Mouse (Mus musculus) layer of hippocampus, postnatal 36 days (tissue): Measurements from ENCODE around the gene Glb1l. TPM values are rescaled to one million over a fixed set of nuclear protein-coding genes. Genes with fewer than 3 reads are reported as not detected.

Source experiments
- DNase-seq, 2 experiments: peaks; one replicate each; pipeline ENCODE4 v3.0.0; 2022
- total RNA-seq, 2 experiments: library from RNA; stranded (reverse); gene quantifications; 2 replicates each; pipeline ENCODE4 v1.2.3; 2021

Glb1l gene
- total RNA-seq, 2 experiments from 2014 or later: 13.0 to 19.1 TPM

DNA sequence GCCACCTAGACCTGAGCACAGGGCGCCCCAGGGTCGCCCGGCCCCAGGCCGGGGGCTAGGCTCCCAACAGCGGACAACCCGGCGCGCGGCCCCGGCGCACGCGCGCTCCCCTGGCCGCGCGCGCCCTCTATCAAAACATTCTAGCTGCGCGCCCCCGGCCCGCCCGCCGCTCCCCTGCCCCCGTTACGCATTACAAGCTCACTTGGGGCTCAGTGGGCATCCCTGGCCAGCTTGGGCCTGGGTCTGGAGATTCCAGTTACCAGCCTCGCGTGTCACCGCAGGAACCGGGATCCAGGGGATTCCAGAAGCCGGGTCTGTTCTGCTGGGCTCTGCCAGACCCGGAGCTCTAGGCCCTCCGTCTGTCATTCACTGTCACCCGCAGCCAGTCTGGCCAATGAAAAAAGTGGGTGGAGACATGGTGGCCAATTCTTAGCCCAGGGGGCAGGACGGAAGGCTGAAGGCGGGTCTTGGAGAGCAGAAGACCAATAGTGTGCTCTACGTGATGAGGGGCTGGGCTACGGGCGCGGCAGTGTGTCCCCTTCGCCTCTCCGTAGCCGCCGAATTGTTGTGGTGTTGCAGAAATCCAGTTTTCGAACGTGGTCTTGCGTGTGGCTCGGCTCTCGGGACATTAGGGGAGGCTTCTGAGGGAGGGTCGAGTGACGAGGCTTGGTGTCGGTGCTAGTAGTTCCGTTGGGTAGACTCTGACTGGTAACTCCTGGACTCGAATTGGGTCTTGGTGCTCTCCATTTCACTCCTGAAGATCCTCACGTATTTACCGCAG lies 18.8 kb downstream of the Glb1l start, which contains the start of the genes Ankzf1 and Atg9a:
Ankzf1 (plus strand) TSS at position 530 of the 781 bp plus-strand sequence.
Atg9a (minus strand) TSS at position 575 of the 781 bp plus-strand sequence.
- DNase-seq: peak; percentile 95 to 97

DNA sequence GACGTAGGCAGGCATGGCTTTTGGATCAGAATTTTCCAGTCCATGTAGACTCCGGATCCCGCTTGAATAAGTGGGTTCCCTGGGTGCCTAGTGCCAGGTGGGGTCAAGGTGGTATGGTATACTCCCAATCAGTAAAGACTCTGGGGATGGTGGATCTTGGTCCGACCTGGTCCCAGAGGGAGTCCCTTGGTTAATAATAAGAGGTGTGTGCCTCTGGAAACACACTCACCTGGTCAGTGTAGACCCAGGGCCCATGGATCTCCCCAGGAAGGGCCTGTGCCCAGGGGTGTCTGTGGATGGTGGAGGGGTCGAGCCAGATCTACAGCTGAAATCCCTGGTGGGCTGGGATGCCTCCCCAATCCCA lies 19.4 kb downstream of the Glb1l start:
- DNase-seq: no peak

DNA sequence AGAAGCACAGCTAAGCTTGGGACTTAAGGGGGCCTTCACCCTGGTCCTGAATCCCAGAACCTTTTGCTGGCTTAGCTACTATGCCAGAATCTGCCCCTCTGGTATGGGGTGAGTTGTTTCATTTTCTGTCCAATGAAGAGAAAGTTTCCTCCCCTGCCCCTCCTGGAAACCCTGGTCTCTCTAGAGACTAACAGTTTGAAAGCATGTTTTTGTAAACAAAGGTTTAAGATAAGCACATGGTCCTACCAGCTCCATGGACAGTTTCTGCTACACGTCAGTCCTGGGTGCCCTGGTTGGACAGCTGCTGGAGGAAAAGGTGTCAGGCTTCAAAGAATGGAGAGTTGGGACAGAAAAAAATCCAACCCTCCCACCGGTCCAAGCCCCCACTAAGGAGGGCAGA lies 20.0 kb downstream of the Glb1l start:
- DNase-seq: no peak

DNA sequence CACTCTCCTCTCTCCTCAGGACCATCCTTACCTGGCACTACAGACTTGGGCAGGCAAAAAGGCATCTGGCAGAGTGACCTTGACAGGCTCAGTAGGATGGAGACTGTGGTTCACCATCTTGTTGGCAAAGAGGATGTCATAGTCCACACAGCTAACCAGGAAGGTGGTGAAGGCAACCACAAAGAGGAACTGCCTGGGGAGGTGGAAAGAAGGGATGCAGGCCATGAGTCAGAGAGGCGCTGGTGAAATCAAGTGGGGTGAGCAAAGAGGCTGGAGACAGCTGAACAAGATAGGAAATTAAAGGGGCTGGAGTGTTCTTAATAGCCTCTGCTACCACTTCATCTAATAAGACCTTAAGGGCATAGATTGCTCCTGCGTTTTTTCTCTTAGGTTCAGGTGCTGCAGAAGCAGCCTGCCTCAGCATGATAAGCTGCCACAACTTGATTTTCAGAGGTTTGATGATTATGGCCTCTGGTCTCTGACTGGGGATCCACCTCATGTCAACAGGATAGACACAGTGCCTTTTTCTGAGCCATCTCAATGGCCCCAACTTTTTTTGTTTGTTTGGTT lies 22.6 kb downstream of the Glb1l start:
- no peak for DNase-seq

DNA sequence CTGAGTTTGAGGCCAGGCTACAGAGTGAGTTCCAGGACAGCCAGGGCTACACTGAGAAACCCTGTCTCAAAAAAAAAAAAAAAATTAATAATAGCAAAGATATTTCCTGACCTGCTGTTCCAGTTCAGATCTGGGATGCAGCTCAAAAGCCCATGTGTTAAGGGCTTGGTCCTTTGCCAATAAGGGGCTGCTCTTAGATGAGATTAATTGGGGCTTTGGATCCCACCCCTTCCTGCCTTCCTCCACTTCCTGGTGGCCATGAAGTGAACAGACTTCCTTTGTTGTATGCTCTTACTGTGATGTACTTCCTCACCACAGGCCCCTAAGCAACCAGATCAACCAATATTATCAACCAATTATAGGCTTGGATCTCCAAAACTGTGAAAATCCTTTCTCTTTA lies 23.5 kb downstream of the Glb1l start:
- DNase-seq: no peak

DNA sequence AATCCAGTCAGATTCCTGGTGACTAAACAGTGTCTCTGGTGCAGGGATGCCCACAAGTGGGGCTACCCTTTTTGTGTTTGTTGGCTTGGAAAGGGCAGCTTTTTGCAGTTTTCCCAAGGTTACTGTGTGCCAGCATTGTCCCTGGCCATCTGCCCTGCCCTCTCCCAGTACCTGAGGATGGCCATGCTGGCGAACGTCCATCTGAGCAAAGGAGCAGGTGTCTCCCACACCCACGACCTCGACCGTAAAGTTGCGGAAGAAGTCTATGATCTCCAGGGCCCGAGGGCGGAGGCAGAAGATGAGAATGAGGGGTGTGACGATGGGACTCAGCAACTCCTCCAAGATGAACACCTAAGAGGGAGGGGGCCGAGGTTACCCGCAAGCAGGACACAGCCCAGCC lies 25.1 kb downstream of the Glb1l start:
- DNase-seq: no peak

DNA sequence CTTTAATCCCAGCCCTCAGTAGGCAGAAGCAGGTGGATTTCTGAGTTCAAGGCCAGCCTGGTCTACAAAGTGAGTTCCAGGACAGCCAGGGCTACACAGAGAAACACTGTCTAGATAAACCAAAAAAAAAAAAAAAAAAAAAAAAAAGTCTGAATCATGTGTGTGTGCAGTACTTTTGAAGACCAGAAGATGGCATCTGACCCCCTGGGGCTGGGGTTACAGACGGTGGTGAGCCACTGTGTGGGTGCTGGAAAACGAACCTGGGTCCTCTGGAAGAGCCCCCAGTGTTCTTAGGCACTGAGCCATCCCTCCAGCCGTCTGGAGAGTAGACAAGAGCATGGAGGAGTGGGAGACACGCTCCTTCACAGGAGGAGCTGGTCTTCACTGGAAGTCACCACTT lies 28.5 kb downstream of the Glb1l start:
- DNase-seq: no peak

DNA sequence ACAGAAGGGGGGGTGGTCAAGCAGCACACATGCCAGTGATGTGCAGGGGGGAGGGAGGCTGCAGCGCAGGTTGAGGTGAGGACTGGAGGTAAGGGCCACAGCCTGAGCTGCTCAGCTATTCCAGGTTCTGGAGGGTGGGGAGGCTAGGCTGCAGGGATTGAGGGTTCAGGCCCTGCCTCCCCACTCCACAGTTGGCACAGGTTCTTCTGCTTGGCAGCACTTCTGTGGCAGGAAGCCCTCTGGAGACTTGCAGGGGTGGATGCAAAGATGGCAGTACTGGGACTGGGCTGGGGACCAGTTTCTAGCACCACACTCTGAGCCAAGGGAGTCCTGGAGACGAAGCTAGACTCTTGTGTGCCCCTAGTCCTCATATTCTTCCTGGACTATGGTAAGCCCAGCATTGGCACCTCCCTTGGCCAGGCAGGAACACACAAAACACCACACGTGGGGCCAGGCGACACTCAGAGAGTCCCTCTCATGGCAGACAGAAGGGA lies 29.2 kb downstream of the Glb1l start:
- DNase-seq: no peak

DNA sequence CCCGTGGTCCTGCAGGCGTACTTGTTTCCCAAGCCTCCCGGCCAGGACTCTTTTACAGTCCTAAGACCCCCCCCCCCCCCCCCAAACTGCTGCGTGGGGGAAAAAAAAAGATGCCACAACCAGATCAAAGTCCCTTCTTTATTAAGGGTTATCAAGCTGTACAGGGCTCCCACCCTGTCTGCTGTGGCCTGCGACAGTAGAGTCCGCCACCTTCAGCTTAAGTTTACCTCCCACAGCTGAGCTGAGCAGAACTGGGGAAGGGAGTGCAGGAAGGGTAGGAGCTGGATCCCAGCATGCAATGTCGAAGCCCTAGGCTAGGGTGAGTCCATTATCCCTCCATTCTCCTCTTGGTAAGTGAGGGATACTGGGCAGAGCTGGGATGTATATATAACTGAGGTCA lies 29.9 kb downstream of the Glb1l start:
- DNase-seq: no peak

DNA sequence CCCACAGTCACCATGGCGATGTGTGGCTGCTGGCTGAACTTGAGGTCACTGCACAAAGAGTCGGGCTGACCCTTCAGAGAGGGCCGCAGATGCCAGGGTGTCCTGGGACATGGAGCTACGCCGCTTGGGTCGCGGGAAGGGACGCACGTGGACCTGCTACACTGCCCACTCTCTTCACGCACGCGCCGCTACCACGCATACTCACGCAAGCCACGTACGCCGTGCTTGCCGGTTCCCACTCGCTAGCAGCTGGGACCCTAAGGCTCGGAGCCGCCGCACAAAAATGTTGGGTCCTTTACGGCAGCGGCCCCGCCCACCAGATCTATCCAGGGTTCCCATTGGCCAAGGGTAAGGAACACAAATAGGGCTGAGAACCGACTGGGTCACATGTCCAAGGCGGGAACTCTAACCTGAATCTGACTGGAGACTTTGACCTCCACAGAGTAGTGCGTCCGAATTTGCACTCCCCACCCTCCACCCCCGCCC lies 30.5 kb downstream of the Glb1l start, which contains the start of gene Abcb6:
Abcb6 (minus strand) TSS at position 288 of the 486 bp plus-strand sequence.
- DNase-seq: peak; percentile 87 to 90

DNA sequence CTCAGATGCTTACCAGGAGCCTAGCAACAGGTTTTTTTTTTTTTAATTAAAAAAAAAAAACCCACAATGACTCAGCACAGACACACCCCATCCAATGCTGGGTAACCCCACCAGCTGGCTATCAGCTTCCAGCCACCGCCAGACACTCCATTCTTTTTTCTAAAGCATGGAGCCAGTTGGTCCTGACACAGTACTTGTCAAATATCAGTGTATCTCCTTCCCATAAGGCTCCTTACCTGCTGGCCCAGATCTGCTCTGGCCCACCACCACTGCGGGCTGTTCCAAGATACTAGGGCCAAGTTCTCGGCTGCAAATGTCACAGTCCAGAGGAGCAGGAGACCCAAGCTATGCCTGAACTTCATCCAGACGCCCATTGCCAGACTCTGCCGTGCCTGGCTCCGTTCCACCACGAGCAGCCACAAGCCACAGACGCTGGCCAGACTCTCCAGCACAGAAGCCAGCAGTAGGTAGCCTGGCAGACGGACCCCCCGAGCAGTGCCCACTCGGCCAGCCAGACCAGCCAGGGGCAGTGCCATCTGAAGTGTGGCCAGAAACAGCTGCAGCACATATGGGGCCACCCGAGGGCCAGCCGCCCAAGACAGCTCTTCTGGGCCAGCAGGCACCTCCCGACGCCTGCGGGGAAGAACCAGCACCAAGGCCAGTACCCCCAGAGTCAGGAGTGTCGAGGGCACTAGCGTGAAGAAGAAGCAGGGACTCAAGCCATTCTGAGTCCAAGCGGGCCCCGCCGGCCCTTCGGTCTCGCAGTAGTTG lies 31.1 kb downstream of the Glb1l start:
- peak; percentile 40 to 53 for DNase-seq

DNA sequence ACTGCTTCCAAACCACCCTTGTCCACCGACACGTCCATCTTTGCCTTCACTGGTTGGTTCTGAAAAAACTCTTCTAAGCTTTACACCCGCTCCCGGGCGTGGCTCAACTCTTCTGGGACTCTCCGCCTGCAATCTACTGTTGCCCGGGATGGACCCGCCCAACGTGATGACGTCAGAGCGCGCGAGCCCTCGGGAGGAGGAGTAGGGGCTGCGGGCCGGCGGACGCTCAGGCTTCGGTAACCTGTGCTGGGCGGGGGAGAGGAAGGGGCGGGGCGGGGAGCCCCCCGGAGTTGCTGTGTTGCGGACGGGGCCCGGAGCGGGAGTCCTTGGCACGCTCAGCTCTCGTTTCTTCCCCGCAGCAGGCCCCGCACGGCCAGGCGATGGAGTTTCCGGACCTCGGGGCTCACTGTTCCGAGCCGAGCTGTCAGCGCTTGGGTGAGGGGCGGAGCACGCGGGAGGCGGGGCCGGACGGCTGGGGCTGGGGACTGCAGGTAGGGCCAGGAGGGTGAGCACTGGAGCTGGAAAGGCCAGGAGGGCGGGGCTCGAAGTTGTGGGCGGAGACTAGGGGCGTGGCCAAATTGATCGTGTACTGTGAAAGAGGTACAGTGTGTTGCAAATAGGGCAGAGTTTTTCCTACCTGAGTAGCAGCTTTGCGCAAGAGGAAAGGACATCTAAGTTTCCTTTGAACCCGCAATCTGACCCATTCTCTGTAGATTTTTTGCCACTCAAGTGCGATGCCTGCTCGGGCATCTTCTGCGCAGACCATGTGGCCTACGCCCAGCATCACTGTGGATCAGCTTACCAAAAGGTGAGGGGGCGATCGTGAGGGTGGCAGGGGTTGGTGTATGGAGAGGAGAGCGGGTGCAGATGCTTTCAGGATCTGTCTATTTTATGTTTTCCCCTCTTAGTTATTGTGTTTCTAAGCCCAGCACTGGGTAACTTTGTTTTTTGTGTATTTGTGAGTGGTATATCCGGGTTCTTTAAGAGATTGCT lies 41.8 kb downstream of the Glb1l start, which contains the start of gene Zfand2b:
Zfand2b (plus strand) TSS at position 175 of the 993 bp plus-strand sequence.
- peak; percentile 92 to 93 for DNase-seq

DNA sequence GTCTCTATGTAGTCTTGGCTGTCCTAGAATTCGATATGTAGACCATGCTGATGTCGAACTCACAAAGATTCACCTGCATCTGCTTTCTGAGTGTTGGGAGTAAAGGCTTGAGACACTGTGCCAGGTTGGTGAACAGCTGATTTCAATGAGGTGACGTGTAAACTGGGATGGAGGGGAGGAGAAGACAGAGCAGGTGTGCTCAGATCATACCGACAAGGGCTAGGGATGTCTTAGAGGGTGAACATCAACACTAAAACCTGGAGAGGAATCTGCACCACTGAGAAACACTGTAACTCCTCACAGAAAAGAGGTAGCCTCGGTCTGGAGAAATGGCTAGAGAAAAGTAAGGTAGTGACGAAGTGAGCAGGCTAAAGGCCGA lies 42.5 kb downstream of the Glb1l start:
- DNase-seq: no peak

DNA sequence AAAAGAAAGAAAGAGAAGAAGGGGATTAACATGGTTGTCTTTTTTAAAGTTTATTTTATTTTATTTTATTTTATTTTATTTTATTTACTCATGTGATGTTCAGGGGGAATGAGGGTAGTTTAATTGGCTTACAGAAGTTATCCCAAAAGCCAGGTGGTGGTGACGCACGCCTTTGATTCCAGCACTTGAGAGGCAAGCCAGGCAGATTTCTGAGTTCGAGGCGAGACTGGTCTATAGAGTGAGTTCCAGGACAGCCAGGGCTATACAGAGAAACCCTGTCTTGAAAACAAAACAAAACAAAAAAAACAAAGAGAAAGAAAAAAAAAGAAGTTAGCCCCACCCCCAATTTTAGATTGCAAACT lies 50.4 kb downstream of the Glb1l start:
- no peak for DNase-seq

DNA sequence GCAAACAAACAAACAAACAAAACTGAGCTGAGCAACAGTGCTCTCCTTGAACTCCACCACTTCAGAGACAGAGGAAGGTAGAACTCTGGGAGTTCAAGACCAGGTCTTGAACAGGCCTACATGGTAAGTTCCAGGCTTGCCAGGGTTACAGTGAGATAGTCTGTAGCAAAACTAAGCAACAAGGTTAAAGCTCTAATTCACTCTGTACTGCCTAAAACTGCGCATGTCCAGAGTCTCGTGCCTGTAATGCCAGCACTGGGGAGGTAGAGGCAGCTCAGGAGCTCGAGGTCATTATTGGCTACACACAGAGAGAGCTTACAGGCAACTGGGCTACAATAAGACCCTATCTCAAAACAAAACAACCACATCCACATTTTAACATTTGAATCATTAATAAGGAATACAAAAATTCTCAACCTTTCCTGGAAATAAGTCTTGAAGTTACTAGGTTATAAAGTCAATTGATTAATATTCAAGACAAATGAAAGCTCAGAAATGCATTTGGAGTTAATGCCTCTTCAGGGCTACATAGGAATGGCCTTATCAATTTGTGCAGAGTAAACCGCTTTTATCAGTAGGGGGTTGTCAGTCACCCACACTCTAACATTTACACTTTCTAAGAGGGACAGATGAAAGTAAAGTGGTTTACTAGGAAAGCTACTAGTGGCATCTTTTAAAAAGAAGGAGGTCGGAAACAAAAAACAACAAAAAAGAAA lies 50.9 kb downstream of the Glb1l start:
- DNase-seq: no peak

DNA sequence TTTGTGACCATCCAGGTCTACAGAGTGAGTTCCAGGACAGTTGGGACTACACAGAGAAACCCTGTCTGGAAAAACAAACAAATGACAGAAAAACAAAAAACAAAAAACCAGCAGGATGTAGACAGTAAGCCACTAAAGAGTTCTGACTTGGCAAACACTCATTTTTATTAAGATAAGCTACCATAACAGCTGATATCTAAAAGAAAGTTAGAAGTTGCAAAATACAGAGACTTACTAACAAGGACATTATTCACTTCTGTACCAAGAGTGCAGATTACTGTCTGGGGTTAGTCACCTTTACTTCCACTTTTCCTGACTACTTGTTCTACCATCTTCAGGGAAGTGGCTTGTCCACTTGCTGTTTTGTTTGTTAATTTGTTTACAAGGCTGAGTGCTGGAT lies 51.6 kb downstream of the Glb1l start:
- no peak for DNase-seq

DNA sequence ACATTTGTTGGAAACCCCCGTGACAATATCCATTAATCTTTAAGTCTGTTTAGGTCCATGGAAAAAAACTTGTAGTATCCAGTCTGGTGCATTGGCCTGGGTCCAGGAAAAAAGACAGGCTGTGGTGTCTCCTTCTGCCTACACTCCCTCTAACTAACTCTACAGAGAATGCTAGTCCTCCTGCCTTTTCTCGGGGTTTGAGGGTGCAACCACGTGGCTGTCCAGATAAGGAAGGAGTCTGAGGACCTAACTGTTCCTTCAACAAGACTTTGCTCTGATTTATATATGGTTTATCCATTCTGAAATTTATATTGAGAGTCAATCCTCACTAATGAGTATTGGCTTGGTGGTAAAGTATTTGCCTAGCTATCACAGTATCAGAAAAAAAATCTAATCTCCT lies 54.8 kb downstream of the Glb1l start:
- DNase-seq: no peak

DNA sequence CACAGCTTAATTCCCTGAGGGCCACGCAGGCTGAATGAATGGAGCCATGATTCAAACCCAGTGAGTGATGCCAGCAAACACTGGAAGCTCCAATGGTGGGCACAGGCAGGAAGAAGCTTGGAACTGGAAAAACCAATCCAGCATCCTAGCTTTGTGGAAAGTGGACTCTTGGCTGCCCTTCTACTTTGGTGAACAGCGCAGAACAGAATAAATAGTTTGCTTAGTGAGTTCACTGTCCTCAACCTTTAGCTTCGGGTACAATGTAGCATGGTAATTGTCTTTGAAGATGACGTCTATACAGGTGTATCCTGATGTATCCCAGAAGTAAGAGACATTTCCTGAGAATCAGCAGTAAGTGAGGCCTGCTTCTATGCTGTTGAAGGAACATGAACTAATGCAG lies 61.9 kb downstream of the Glb1l start:
- DNase-seq: no peak
